Mouse (Mus musculus): ENCODE results near the gene Cemip2.

Gene Cemip2

GRCm38 (mm10) chr19:21814433-21815020 is 36.4 kb downstream of the Cemip2 start:
- DNase-seq (ENCODE audit: low spot score), result no peak

GRCm38 (mm10) chr19:21816260-21816659 is 38.1 kb downstream of the Cemip2 start:
- DNase-seq (ENCODE audit: low spot score), result no peak

- DNase-seq (ENCODE audit: low spot score), result no peak
Measured at GRCm38 (mm10) chr19:21818021-21818725, 40.0 kb downstream of the Cemip2 start.

GRCm38 (mm10) chr19:21819585-21819984 is 41.4 kb downstream of the Cemip2 start:
- no peak for DNase-seq (ENCODE audit: low spot score)

- DNase-seq (ENCODE audit: low spot score), result no peak
Measured at GRCm38 (mm10) chr19:21820126-21820525, 42.0 kb downstream of the Cemip2 start.

- DNase-seq (ENCODE audit: low spot score), result no peak
Measured at GRCm38 (mm10) chr19:21821877-21822276, 43.7 kb downstream of the Cemip2 start.

GRCm38 (mm10) chr19:21824146-21824545 is 46.0 kb downstream of the Cemip2 start:
- DNase-seq (ENCODE audit: low spot score), result no peak

GRCm38 (mm10) chr19:21825128-21825885 is 47.2 kb downstream of the Cemip2 start:
- no peak for DNase-seq (ENCODE audit: low spot score)

- DNase-seq (ENCODE audit: low spot score), result no peak
Measured at GRCm38 (mm10) chr19:21833416-21833992, 55.4 kb downstream of the Cemip2 start.

GRCm38 (mm10) chr19:21834952-21835351 is 56.8 kb downstream of the Cemip2 start:
- no peak for DNase-seq (ENCODE audit: low spot score)

GRCm38 (mm10) chr19:21850721-21851120 is 72.6 kb downstream of the Cemip2 start:
- DNase-seq (ENCODE audit: low spot score), result no peak

GRCm38 (mm10) chr19:21854526-21855228 is 76.5 kb downstream of the Cemip2 start:
- DNase-seq (ENCODE audit: low spot score), result no peak

GRCm38 (mm10) chr19:21855421-21856128 is 77.4 kb downstream of the Cemip2 start:
- DNase-seq (ENCODE audit: low spot score), result no peak

GRCm38 (mm10) chr19:21858846-21859521 is 80.8 kb downstream of the Cemip2 start:
- DNase-seq (ENCODE audit: low spot score), result no peak

GRCm38 (mm10) chr19:21860132-21860531 is 82.0 kb downstream of the Cemip2 start:
- no peak for DNase-seq (ENCODE audit: low spot score)

- DNase-seq (ENCODE audit: low spot score), result no peak
Measured at GRCm38 (mm10) chr19:21860894-21861293, 82.8 kb downstream of the Cemip2 start.

GRCm38 (mm10) chr19:21862289-21862990 is 84.3 kb downstream of the Cemip2 start:
- DNase-seq (ENCODE audit: low spot score), result no peak

- DNase-seq (ENCODE audit: low spot score), result no peak
Measured at GRCm38 (mm10) chr19:21862991-21863931, 85.1 kb downstream of the Cemip2 start.
